Mouse (Mus musculus): ENCODE data around the gene Olfr71.

The Olfr71 gene

DNA sequence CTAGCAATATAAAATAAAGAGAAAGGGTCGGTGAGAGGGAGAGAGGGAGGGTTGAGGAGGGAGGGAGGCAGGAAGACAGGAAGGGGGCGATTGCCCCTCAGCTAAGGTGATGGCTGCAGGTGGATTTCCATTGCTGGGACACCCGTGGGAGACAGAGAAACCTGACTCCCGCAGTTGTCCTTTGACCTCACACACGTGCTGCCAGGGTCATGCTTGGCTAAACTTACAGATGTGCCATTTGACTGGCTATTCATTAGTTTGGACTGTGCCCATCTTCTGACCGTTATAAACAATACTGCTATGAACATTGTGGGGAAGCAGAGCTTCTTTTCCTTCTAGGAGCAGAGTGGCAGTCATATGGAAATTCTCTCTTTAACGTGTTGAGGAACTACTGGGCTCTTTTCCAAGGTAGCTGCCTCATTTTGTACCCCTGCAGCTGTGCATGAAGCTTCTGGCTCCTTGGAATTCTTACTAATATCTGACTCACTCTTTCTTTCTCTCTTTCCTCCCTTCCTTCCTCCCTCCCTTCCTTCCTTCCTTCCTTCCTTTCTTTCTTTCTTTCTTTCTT is 3.7 kb upstream of the Olfr71 start:
- no peak for DNase-seq (ENCODE audit: extremely low read depth, insufficient read length, low spot score)

DNA sequence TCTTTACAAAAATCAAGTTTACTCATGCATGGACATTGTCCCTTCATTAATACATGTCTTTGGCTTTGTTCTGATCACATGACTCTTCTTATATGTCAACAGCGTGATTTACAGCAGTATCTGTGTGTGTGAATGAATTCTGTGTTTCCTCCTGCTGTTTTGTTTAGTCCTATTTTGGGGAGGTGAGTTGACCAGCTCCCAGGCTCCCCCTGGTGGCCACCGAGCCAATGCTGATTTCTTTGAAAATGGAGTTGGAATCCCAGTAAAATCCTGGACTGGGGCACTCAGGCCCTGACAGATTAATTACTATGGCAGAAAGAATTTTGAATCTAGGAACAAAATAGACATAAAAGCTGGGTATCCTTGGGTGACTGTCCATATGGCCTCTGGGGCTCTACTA is 1.8 kb upstream of the Olfr71 start:
- DNase-seq (ENCODE audit: extremely low read depth, insufficient read length, low spot score): peak; percentile 44

DNA sequence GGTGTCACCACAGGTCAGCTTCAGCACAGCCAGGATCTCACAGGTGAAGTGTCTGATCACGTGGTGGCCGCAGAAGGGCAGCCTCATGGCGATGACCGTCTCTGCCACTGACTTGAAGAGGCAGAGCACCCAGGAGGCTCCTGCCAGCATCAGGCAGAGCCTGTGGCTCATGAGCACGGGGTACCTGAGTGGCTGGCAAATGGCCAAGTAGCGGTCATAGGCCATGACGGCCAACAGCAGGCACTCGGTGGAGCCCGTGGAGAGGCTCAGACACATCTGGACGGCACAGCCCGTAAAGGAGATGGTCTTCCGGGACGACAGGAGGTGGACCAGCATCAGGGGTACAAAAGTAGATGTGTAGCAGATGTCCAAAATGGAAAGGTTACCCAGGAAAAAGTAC is 4.1 kb downstream of the Olfr71 start:
- no peak for DNase-seq (ENCODE audit: extremely low read depth, insufficient read length, low spot score)

DNA sequence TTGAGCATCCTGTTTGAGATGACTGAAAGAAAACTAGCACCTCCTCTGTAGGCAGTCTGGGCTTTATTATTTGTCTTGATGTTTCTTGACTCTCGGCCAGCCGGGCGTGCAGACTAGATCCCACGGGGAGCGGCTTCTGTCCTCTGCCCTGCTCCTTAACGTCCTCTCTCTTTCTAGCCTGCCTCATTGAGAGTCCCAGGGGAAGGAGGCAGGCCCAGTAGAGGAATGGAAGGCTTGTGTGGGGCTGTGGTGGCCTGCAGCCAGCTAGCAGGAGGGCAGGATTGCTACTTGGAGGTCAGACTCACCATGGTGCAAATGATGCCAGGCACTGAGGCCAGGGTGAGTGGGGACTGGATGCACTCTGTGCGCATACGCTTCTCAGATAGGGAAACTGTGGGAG is 6.2 kb downstream of the Olfr71 start:
- DNase-seq (ENCODE audit: extremely low read depth, insufficient read length, low spot score): no peak

DNA sequence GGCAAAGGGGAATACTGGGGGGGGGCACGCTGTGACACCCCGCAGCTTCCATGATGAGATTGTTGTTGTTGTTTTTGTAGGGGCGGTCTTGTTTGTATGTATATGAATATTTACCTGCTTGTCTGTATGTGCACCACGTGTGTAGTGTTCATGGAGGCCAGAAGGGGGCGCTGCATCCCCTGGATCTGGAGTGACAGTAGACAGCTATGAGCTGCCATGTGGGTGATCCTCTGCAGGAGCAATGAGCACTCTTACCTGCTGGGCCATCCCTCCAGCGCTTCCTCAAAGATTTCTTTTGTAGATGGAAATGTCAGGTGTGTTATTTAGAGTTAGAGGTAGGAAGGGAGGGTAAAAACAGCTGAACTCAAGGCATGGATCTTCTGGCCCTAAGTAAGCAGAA is 6.6 kb downstream of the Olfr71 start:
- no peak for DNase-seq (ENCODE audit: extremely low read depth, insufficient read length, low spot score)

DNA sequence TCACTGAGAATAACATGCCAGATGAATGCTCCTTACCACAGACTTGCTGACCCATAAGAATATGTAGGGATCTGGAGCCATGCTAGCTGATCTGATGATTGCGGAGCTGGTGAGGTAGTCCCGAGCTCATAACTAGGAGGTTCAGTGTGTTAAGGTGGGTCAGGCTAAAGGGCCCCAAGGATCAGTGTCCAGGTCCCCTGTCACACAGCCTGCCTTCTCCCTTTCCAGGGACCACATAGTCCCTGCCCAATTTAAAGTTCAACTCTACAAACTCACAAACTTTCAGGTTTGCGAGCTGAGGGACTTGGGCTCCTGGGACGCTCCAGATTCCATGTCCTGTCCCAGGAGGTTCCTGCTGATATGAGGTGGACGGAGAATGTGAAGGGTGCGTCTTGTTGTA is 9.3 kb downstream of the Olfr71 start, which contains the start of gene Olfr70:
Olfr70 (minus strand) TSS at position 101 of the 400 bp plus-strand sequence.
- DNase-seq (ENCODE audit: extremely low read depth, insufficient read length, low spot score): no peak

DNA sequence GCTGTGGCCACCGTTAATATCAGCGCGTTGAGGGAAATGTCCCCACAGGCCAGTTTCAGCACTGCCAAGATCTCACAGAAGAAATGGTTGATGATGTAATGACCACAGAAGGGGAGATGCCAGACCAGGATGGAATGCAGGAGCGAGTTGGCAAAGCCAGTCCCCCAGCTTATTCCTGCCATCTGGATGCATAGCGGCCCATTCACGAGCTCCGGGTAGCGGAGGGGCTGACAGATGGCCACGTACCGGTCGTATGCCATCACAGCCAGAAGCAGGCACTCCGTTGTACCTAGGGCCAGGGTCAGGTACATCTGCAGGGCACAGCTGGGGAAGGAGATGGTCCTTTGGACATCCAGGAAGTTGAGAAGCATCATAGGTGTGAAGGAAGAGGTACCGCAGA is 13.5 kb downstream of the Olfr71 start:
- DNase-seq (ENCODE audit: extremely low read depth, insufficient read length, low spot score): peak; percentile 36

DNA sequence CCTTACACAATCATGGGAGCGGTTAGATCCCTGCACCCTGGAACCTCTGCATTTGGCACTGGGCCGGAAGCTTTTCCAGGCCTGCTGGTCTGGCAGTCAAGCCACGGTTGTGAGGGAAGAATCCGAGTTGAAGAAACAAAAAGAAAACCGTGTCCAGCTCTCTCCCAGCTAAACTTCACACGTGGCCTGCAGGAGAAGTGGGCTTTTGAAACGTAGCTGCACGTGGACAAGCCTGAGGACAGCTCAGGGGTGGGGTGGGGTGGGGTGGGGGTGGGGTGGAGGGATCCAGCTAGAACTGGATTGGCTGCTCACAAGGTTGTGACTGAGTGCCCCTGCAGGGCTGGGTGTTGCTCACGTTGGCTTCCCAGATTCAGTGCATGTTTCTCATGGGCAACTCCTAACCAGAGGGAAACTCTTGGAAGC is 14.8 kb downstream of the Olfr71 start:
- no peak for DNase-seq (ENCODE audit: extremely low read depth, insufficient read length, low spot score)

DNA sequence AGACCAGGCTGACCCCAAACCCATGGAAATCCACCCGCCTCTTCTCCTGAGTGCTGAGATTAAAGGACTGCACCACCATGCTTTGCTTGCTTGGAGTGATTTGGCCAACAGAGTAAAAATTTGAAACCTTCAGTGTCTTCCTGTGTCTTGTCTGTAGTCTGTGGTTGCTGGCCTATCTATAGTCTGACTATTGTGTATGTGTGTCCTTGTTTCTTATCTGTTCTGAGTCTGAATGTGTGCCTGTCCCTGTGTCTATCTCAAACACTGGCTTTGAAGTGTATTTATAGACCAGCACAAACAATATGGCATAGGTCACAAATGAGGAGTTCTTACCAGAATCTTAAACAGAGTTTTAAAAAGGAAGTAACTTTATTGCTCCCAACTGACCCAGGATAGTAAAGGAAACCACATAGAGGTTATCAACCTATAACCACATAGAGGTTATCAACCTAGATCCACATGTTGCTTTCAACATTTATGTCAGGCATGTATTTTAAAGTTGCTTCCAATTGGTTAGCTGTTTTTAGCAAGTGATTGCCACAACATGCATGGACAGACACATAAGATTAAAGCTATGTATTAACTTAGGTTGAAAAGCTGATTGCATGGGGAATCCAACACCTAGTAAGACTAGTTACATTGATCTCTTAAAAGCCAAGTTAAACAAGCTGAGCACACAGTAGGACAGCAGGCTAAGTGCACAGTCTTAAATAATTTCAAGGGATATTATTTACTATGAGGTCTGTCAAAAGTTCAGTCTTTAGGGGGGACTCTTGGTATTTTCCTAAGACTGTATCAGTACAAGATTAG is 15.4 kb downstream of the Olfr71 start:
- no peak for DNase-seq (ENCODE audit: extremely low read depth, insufficient read length, low spot score)

DNA sequence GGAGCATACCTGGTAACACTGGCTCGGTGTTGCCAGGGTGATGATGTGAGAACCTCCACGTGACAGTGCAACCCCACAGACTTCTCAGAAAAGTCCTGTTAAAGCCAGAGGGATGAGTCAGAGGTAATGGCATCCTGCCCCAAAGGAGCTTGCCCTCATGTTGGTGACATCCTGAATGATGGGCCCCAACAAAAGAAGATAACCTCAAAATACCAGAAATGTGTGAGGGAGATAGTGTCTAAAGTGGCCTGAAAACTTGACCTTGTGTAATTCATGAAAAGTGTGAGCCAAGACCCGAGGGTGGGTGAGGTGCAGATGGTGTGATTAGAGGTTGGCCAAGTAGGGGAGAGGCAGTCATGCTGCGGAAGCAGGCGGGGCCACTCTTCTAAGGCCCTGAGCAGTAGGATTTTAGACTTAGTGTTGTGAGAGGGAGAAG is 16.2 kb downstream of the Olfr71 start:
- peak; percentile 46 for DNase-seq (ENCODE audit: extremely low read depth, insufficient read length, low spot score)

DNA sequence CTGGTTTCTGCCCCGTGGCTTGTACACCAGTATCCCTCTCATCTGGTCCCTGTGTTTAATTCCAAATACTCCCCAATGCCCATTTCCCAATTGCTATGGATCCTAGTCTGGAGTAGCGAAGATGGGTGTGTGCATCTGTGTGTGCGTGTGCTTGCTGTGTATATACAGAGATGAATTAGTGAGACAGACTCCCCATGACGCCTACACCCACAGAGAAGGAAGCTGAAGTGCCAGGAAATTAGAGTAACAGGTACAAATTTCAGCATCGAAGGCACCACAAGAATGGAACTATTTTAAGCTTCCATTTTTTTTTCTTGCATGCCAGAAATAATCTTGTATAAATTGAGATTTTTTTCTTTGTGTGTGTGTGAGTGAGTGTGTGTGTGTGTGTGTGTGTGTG is 19.0 kb downstream of the Olfr71 start:
- no peak for DNase-seq (ENCODE audit: extremely low read depth, insufficient read length, low spot score)

DNA sequence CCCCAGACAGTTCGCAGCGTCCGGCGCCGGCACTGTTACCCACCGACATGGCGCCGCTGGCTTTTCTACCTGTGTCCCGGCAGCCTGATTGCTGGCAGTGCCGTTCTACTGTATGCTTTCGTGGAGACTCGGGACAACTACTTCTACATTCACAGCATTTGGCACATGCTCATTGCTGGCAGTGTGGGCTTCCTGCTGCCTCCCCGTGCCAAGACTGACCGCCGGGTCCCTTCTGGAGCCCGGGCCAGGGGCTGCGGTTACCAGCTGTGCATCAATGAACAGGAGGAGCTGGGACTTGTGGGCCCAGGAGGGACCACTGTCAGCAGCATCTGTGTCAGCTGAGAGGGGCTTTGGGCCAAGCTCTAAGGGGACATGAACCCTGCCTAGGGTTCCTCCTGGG is 20.0 kb downstream of the Olfr71 start:
- DNase-seq (ENCODE audit: extremely low read depth, insufficient read length, low spot score): no peak

DNA sequence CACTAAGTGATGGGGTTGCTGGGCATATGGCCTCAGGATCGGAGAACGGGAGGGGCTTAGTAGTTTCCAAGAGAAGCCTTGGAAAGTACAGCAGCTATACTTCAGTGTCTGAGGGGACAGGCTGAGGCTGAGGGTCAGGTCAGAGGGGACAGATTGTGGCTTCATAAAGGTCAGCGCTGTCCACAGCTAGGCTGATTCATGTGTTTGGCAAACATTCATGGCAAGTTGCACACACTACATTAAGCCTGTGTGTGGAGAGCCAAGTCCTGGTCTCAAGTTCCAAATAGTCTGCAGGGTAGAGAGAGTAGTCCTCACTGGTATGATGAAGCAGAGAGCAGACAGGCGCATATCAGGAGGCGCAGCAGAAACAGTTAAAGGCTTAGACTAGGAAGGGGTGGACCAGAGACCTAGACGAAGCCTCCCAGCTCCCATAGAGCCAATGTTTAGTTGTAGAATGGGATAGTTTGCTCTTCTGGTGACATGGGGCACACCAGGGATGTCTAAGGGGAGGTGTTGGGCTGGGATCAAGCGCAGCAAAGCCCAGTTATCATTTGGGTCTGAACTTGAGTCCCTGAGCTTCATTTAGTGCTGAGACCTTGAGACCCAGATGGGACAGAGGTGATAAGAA is 30.5 kb downstream of the Olfr71 start:
- no peak for DNase-seq (ENCODE audit: extremely low read depth, insufficient read length, low spot score)

DNA sequence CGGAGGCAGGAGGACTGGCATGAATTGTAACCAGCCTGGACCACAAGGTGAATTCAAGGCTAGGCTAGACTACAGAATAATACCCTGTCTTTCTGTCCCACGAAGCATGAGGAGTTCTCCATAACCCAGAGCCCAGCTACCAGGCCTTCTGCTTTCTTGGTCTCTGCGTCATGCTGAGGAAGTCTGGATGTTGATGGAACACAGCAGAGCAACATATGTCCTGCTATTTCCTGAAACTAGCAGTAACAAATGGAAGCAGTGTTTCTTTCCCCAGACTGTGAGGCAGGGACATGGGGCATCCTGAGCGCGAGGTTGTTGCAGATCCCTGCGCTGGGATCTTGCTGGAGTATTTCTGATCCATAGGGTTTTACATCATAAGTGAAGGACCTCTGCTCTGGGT is 31.5 kb downstream of the Olfr71 start:
- DNase-seq (ENCODE audit: extremely low read depth, insufficient read length, low spot score): no peak

DNA sequence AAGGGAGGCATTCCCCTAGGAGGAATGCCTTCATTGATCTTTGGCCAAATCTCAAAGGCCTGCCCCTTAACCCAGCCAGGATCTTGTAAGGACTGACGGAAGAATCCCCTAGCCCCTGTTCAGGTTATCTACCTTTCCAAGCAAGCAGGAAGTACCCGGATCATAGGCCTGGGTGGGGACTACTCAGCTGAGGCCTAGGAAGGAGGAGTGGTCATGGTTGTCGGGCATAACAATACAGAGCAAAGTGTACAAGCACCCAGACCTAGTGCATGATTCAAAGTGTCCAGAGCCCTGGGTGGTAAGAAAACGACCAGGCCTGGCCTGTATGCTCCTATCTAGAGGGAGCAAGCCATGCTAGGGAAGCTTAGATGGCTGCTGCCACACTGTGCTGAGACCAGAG is 34.4 kb downstream of the Olfr71 start:
- DNase-seq (ENCODE audit: extremely low read depth, insufficient read length, low spot score): no peak

DNA sequence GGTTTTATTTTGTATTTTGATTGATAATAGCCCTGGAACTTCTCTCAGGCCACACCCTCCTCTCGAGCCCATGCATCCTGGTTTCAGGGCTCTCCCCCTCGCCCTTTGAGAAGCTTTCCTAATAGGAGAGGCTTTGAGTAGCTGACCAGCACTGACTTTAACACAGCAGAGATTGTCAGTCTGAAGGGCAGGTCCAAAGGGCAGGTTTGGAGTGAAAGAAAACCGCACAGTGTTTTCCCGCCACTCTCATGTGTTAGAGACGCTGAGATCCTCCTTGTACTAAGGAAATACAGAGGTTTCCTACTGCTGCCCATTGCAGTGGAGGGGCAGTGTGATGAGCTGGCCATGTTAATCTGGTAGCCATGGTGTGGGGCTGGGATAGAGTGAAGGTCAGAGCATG is 35.1 kb downstream of the Olfr71 start:
- no peak for DNase-seq (ENCODE audit: extremely low read depth, insufficient read length, low spot score)

DNA sequence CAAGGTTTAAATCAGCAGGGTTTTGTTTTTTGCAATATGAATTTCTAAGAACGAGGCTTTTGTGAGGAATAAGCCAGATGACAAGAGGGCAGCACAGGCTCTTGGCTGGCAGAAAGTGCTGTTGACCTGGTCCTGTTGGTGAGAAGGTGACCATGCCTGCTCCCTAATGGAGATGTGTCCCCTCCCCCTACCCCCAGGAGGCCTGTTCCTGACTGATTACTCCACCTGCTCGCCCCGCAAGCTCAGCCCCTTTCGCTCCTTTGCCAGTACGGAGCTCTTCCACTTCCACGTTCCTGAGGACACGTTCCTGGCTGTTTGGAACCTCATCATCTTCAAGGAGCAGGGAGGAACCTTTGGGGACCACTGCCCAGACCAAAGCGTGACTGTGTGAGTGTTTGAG is 36.4 kb downstream of the Olfr71 start:
- no peak for DNase-seq (ENCODE audit: extremely low read depth, insufficient read length, low spot score)

DNA sequence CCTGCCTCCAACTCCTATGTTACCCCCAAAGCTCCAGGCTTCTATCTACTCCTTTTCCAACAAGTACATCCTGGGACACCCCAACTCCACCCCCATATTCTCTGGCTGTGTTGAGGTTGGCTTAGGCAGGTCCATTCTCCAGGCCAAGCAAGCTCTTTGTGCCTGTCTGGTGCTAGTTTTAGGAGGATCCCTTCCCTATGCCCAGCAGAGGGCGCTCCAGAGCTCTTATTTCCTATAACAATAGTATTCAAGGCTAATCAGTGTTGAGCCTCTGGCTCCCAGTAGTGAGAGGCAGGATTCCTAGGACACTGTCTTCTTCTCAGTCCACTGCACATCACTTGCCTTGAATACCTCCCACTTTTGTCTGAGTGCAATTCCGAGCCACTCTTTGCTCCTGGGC is 38.0 kb downstream of the Olfr71 start:
- DNase-seq (ENCODE audit: extremely low read depth, insufficient read length, low spot score): no peak

DNA sequence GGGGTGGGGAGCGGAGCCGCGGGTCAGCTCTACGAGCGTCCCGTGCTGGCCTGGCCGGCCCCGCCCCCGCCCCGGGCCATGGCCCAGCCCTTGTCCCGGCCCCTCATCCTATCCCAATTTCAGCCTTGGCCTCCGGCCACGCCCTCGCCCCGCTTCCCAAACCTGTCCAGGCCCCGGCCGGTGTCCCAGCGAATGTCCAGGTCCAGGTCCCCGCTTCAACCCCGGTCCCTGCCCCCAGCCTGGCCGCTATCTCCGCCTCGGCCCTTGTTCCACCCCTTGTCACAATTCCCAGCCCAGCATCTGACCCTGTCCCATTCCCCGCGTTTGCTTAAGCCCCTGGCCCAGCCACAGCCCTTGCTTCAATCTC is 40.6 kb downstream of the Olfr71 start:
- no peak for DNase-seq (ENCODE audit: extremely low read depth, insufficient read length, low spot score)

DNA sequence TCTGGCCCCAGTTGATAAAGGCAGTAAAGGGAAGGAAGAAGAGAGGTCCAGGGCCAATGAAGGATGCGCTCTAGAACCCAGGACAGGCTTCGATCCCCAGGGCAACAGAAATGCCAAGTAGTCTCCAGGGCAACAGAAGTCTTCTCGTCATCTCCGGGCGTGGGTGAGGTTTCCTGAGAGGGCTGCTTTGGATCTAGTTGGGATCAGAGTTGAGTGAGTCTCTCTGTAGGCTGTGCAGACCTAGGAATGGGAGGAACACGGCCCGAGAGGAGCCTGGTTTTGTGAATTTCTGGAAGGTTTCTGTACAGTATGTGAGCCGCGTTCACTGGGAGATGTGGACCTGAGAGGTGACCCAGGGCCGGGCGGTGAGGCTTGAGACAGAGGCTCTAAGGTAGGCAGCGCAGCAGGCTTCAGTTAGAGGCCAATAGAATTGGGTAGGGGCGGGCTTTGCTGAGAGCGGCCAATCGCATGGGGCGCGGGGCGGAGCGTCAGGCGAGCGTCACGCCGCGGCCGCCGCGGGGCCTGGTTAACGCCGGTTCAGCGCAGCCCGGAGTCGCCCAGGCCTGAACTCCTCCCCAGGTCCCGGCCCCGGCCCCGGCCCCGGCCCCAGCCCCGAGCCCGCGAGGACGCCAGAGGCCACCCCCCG is 41.1 kb downstream of the Olfr71 start, which contains the start of the genes Tmem8b and Fam221b:
Tmem8b (plus strand) TSS at position 190 of the 646 bp plus-strand sequence.
Fam221b (minus strand) TSS at position 364 of the 646 bp plus-strand sequence.
- DNase-seq (ENCODE audit: extremely low read depth, insufficient read length, low spot score): peak; percentile 92

DNA sequence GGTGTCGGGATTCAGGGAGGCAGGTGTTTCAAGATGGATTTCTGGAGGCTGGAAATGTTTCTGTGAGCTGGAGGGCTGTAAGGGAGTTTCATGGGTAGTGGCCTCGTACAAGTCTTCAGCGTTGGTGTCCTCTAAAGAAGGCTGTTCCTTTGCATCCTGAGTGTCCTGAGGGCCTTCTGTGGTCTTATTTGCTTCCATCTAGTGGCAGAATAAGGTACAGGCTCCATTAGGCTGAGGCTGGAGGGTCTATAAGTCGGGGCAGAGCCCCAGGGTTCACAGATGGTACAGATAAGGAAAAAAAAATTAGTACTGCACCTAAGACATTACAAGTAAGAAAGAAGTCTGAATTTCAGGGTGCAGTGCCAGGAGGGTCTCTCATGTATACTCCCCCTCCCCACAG is 43.6 kb downstream of the Olfr71 start:
- no peak for DNase-seq (ENCODE audit: extremely low read depth, insufficient read length, low spot score)

Measured in 3134 (cell line).